Mouse (Mus musculus) heart, postnatal 0 days (tissue): Measurements from ENCODE around the gene Drg1. TPM values are rescaled to one million over a fixed set of nuclear protein-coding genes. Genes with fewer than 3 reads are reported as not detected.
"Not testable (repeated sequence)": the region's sequence is repeated elsewhere in the genome, so short reads cannot be mapped to it uniquely, and the experiment has no call there.

Experiments
- ATAC-seq: fragments of 200-750 bp; cut with Nextera tagmentation; 2 replicates; pipeline ENCODE4 v1.8.0; 2017; ENCODE audit warnings: low read depth, moderate number of reproducible peaks, moderate library complexity; ENCODE audit not compliant: insufficient read depth
- DNase-seq: peaks from one replicate; pipeline ENCODE4 v3.0.0-alpha.2; 2016; ENCODE audit warnings: low spot score
- H3K27ac ChIP-seq: fragments of 300-500 bp; sonication (generic); 2 replicates; pipeline ENCODE4 v1.5.1; 2014; ENCODE audit warnings: low read depth, mild to moderate bottlenecking
- H3K27me3 ChIP-seq: fragments of 300-500 bp; sonication (generic); 2 replicates; pipeline ENCODE4 v1.6.1; 2014; ENCODE audit warnings: low read length, mixed read lengths; ENCODE audit not compliant: control insufficient read depth, insufficient read depth
- H3K36me3 ChIP-seq: fragments of 300-500 bp; sonication (generic); replicated peaks from 2 replicates; pipeline ENCODE4 v1.6.1; 2014; ENCODE audit warnings: low read length, mixed read lengths; ENCODE audit not compliant: control insufficient read depth, insufficient read depth
- H3K4me1 ChIP-seq: fragments of 300-500 bp; sonication (generic); 2 replicates; pipeline ENCODE4 v1.6.1; 2014; ENCODE audit warnings: antibody characterized with exemption; ENCODE audit not compliant: control insufficient read depth, insufficient read depth
- H3K4me2 ChIP-seq: fragments of 300-500 bp; sonication (generic); 2 replicates; pipeline ENCODE4 v1.6.1; 2014; ENCODE audit warnings: low read depth, mild to moderate bottlenecking, low read length, moderate library complexity
- H3K4me3 ChIP-seq: fragments of 300-500 bp; sonication (generic); 2 replicates; pipeline ENCODE4 v1.5.1; 2014; ENCODE audit warnings: low read depth, low read length
- H3K9ac ChIP-seq: fragments of 300-500 bp; sonication (generic); replicated peaks from 2 replicates; pipeline ENCODE4 v1.6.1; 2014; ENCODE audit warnings: low read depth, low read length, mixed read lengths
- H3K9me3 ChIP-seq: fragments of 300-500 bp; sonication (generic); replicated peaks from 2 replicates; pipeline ENCODE4 v1.6.1; 2016; ENCODE audit warnings: low read length; ENCODE audit not compliant: control insufficient read depth
- WGBS: fragments of 180-500 bp; shearing (Covaris S2); extraction: QIAGEN DNeasy Blood & Tissue Kit; methylation state at CpG from one replicate; pipeline ENCODE4 v1.1.7; 2014; 5-methylcytosine and 5-hydroxymethylcytosine counted together
- polyA plus RNA-seq: library from polyadenylated mRNA; unstranded; fragments of >200 nt; fragmentation: Nextera tagmentation; extraction: Ambion mirVana; gene quantifications from 2 replicates; pipeline ENCODE4 v1.2.1, GENCODE M21; 2015
- total RNA-seq: library from RNA; depleted of rRNA; stranded (reverse); fragments of >200 nt; gene quantifications from 2 replicates; pipeline ENCODE4 v1.2.3, GENCODE M21; 2014; ENCODE audit warnings: low replicate concordance

The Drg1 gene
- total and polyA plus RNA-seq, 2 experiments from 2014 or later = 55.1 to 128 TPM

DNA sequence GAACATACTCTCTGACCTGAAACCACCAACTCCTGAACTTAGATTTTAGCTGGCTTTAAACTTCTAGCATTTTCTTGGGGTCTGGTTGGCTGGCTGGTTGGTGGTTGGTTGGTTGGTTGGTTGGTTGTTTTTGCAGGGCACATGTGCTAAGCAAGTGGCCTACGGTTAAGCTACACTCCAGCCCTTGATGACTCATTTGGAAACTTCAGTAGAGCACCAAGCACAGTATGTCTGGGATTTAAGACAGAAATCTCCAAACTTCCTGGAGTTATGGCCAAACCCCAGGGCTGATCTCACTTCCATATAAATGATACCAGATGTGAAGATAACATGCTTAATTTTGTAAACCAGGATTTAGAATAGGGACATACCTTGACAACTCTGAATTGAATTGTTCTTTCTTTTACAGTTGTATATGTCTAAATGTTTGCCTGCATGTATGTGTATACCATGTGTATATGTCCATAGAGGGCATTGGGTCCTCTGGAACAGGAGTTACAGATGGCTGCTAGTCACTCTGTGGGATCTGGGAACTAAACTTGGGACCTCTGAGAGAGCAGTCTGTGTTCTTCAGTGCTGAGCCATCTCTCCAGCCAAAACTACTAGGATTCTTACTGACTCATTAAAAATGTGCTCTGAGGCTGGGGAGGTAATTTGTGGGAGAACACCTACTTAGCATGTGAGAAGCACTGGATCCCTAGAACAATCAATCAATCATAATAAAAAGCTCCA is 112.4 kb downstream of the Drg1 start:
- not testable (repeated sequence) for H3K4me2 ChIP-seq, H3K36me3 ChIP-seq, H3K4me1 ChIP-seq, H3K9ac ChIP-seq, H3K27me3 ChIP-seq, H3K4me3 ChIP-seq, DNase-seq, H3K9me3 ChIP-seq, H3K27ac ChIP-seq
- 61% methylated on average over 1 of the region's 1 CpGs for WGBS
- ATAC-seq = peak; percentile 13; the same call in 1 of the 2 replicates

DNA sequence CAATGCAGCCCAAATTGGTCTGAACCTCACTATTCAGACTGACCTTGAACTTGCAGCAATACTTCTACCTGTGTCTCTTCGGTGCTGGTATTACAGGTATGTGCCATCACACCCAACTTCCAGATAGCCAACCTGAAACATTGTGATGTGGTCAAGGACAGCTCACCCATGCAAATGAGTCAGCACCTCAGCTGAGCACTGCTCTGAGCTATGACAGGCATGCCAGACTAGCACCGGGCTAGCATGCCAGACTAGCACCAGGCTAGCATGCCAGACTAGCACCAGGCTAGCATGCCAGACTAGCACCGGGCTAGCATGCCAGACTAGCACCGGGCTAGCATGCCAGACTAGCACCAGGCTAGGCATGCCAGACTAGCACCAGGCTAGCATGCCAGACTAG is 114.9 kb downstream of the Drg1 start:
- not testable (repeated sequence) for H3K4me1 ChIP-seq, H3K9me3 ChIP-seq, H3K4me3 ChIP-seq, H3K9ac ChIP-seq, H3K27me3 ChIP-seq, DNase-seq, H3K36me3 ChIP-seq, H3K27ac ChIP-seq, H3K4me2 ChIP-seq
- ATAC-seq = peak; percentile 6; the same call in 1 of the 2 replicates
- 83% methylated on average over 4 of the region's 4 CpGs for WGBS

DNA sequence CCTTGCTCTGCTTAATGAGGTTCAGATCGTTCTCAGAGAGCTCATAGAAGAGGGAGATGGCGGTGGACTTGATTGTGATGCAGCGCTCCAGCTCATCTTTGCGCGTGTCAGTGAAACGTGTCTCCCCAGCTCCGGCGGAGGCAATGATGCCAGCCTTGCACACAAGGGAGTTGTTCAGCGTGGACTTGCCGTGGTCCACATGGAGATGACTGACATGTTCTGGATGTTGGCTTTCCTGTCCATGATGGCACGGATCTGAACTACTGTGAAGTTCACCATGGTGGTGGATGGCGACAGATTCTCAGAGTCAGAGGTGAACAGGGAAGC is 115.6 kb downstream of the Drg1 start:
- not testable (repeated sequence) for DNase-seq, H3K9ac ChIP-seq, H3K9me3 ChIP-seq, H3K27ac ChIP-seq, H3K4me3 ChIP-seq, H3K27me3 ChIP-seq, H3K4me2 ChIP-seq, ATAC-seq, H3K36me3 ChIP-seq, H3K4me1 ChIP-seq
- 93% methylated on average over 12 of the region's 12 CpGs for WGBS

DNA sequence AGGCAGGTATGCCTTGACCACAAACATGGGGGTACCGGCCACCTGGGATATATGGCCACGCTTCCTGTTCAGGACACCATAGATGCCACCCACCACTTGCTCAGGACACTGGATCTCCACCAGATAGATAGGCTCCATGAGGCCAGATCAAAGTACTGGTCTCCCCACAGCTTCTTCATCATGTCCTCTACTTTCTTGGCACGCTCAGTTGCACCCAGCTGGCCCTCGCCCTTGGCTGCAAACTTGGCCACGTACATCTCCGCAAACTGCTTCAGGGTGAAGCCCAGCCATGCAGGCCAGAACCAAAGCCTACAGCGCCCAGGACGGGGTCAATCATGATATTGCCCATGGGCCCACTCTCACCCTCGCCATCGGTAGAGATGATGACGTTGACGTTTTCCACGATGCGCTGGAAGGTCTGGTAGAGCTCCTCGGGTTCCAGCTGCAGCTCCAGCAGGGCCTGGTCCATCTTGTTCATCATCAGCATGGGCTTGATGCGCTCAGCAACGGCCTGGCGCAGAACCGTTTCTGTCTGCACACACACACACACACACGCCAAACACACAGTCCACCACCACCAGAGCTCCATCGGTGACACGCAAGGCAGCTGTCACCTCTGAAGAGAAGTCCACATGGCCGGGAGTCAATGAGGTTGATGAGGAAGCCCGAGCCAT is 116.1 kb downstream of the Drg1 start:
- not testable (repeated sequence) for H3K27ac ChIP-seq, H3K36me3 ChIP-seq, H3K27me3 ChIP-seq, ATAC-seq, H3K4me2 ChIP-seq, H3K9ac ChIP-seq, H3K4me3 ChIP-seq, H3K9me3 ChIP-seq, H3K4me1 ChIP-seq, DNase-seq
- 92% methylated on average over 20 of the region's 24 CpGs for WGBS

DNA sequence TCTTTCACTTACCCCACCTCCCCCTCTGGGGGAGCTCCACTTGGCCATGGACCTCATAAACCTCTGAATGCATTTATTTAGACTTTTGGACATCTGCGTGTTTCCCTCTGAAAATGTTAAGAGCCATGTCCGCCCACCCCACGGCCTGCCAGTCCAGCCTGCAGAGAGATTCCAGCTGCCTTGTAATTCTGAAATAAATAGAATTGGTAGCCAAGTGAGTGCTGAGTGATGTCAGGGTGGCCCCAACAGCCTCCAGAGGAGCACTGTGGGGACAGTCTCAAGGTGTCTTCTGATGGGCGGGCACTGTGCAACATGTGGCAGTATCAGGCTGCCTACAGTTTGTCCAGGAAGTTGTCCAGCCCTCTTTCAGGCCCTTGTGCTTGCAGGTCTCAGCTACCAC is 116.7 kb downstream of the Drg1 start:
- not testable (repeated sequence) for H3K27me3 ChIP-seq, H3K9me3 ChIP-seq, H3K4me3 ChIP-seq, ATAC-seq, H3K4me2 ChIP-seq, H3K4me1 ChIP-seq, H3K36me3 ChIP-seq, DNase-seq, H3K9ac ChIP-seq
- 77% methylated on average over 4 of the region's 4 CpGs for WGBS
- peak overlapping the region; percentile 74 for H3K27ac ChIP-seq

DNA sequence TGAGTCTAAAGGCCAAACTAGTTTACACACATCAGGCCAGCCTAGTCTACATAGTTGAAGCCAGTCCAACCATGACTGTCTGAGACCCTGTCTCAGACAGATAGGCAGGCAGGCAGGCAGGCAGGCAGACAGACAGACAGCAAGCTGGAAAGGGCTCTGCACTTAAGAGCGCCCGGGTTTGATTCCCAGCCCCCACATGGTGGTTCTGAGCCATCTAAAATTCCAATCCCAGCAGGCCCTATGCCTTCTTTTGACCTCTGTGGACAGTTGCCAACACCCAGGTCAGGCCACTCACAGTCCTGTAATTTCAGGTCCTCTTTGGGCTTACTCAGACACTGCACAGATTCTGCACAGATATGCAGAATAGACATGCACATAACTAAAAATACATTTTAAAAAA is 119.4 kb downstream of the Drg1 start:
- H3K4me1 ChIP-seq, ATAC-seq, H3K36me3 ChIP-seq, H3K9ac ChIP-seq, H3K27ac ChIP-seq, H3K4me3 ChIP-seq, DNase-seq, H3K4me2 ChIP-seq, H3K27me3 ChIP-seq, H3K9me3 ChIP-seq: not testable (repeated sequence)
- 70% methylated on average over 2 of the region's 2 CpGs for WGBS

DNA sequence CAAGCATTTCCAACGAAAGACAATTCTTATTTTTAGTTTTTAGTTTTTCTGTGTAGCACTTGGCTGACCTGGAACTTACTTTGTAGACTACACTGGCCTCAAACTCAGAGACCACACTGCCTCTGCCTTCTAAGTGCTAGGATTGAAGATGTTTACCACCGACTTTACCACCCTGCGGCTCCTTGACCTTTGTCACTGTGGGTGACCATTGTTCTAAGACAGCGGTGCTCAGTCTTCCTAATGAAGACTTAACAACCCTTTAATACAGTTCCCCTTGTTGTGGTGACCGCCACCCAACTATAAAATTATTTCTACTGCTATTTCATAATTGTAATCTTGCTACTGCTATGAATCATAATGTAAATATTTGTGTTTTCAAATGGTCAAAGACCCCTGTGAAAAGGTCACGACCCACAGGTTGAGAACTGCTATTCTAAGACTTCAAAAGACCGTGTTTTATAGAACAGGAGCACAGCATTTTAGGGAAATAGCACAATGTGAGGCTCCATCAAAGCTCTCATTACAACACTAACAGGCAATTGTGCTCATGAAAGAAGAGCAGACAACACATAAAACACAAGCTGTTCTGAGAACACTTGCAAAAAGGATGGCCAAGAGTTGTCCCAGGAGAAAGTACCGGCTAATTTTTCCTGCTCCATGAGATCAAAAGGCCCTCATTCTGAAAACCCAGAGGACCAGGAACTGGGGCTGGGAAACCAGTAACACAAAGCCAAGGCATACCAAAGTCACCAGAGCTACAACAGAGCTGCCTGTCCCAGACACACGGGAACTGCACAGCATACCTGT is 120.7 kb downstream of the Drg1 start:
- not testable (repeated sequence) for H3K9me3 ChIP-seq, H3K27ac ChIP-seq, H3K27me3 ChIP-seq, DNase-seq, ATAC-seq, H3K4me1 ChIP-seq, H3K4me3 ChIP-seq, H3K36me3 ChIP-seq, H3K9ac ChIP-seq, H3K4me2 ChIP-seq
- 87% methylated on average over 7 of the region's 9 CpGs for WGBS

DNA sequence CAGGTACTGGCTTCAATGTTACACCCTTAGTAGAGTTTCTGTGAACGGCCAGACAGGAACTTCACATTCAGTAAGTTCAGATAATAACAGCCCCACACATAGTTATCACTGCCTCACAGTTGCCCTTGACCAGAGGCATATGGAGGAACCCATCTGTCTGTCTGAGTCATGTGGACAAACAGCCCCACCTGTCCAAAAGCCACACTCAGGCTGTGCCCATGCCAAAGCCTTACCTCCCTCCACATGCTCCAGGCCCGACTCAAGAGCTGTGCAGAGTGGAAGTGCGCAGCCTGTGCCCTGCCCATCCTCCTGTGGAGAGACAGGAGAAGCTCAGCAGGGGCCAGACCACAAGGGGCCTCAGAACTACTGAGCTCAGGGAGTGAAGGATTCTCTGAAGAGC is 122.2 kb downstream of the Drg1 start:
- not testable (repeated sequence) for H3K4me3 ChIP-seq, H3K36me3 ChIP-seq, ATAC-seq, DNase-seq, H3K9me3 ChIP-seq, H3K27me3 ChIP-seq, H3K4me2 ChIP-seq, H3K9ac ChIP-seq, H3K4me1 ChIP-seq, H3K27ac ChIP-seq
- 56% methylated on average over 3 of the region's 3 CpGs for WGBS
